Mouse (Mus musculus) WW6 (cell line): Measurements from ENCODE around the gene Spesp1.

ENCODE experiments used
- DNase-seq: peaks from one replicate; pipeline ENCODE4 v3.0.0-alpha.2; 2013; ENCODE audit warnings: low read depth, low spot score

Gene Spesp1

GRCm38 (mm10) chr9:62281991-62282390, at the start of gene Spesp1:
TSS of gene Spesp1 (minus strand) at chr9:62282208.
- peak; percentile 24 for DNase-seq

GRCm38 (mm10) chr9:62325965-62326364, 44.0 kb upstream of the Spesp1 start:
- DNase-seq: no peak

- no peak for DNase-seq
Observed at GRCm38 (mm10) chr9:62323816-62324215, 41.8 kb upstream of the Spesp1 start.

- no peak for DNase-seq
Observed at GRCm38 (mm10) chr9:62318729-62319128, 36.7 kb upstream of the Spesp1 start.

GRCm38 (mm10) chr9:62315556-62315955, 33.5 kb upstream of the Spesp1 start:
- no peak for DNase-seq

GRCm38 (mm10) chr9:62296891-62297290, 14.9 kb upstream of the Spesp1 start:
- no peak for DNase-seq

GRCm38 (mm10) chr9:62295006-62295698, 13.1 kb upstream of the Spesp1 start:
- DNase-seq: peak; percentile 67

- DNase-seq: no peak
Observed at GRCm38 (mm10) chr9:62287633-62288025, 5.6 kb upstream of the Spesp1 start.

GRCm38 (mm10) chr9:62286967-62287632, 5.1 kb upstream of the Spesp1 start:
- DNase-seq: peak; percentile 28

GRCm38 (mm10) chr9:62284266-62284665, 2.3 kb upstream of the Spesp1 start:
- no peak for DNase-seq

- no peak for DNase-seq
Observed at GRCm38 (mm10) chr9:62276899-62277298, 5.1 kb downstream of the Spesp1 start.

GRCm38 (mm10) chr9:62270775-62271399, 11.1 kb downstream of the Spesp1 start:
- no peak for DNase-seq

- no peak for DNase-seq
Observed at GRCm38 (mm10) chr9:62269161-62269560, 12.8 kb downstream of the Spesp1 start.

GRCm38 (mm10) chr9:62265278-62265677, 16.7 kb downstream of the Spesp1 start:
- DNase-seq: no peak

GRCm38 (mm10) chr9:62263652-62264051, 18.4 kb downstream of the Spesp1 start:
- DNase-seq: no peak

- no peak for DNase-seq
Observed at GRCm38 (mm10) chr9:62261406-62261805, 20.6 kb downstream of the Spesp1 start.

GRCm38 (mm10) chr9:62261006-62261405, 21.0 kb downstream of the Spesp1 start:
- DNase-seq: no peak

- no peak for DNase-seq
Observed at GRCm38 (mm10) chr9:62258005-62258404, 24.0 kb downstream of the Spesp1 start.

GRCm38 (mm10) chr9:62255896-62256576, 26.0 kb downstream of the Spesp1 start:
- DNase-seq: no peak

GRCm38 (mm10) chr9:62253736-62254443, 28.1 kb downstream of the Spesp1 start:
- no peak for DNase-seq

- no peak for DNase-seq
Observed at GRCm38 (mm10) chr9:62250296-62250695, 31.7 kb downstream of the Spesp1 start.
